Mouse (Mus musculus) telencephalon, adult 2 months (tissue): ENCODE measurements around the gene Aldh3b1.

ENCODE experiments used
- DNase-seq: peaks from one replicate; pipeline ENCODE4 v3.0.0-alpha.2; 2011; ENCODE audit warnings: low read depth, low spot score

Gene Aldh3b1

DNA sequence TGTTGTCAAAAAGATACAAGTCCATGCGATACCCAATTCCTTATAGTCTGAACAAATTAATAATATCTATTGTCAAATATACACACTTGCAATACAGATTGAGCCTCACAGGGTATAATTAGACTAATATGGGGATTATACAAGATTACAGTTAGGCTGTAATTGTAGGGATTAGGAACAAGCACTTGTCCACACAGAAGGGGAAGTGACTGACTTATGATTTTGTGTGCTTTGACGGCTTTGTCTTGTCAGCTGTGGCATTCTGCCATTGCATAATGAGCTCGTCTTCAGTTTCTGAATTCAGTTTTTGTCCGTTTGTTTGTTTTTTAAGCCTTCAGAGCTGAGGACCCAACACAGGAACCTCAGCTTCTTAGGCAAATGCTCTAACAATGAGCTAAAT is 47.4 kb downstream of the Aldh3b1 start:
- no peak for DNase-seq

GRCm38 (mm10) chr19:3880054-3880848 is 49.4 kb downstream of the Aldh3b1 start:
- no peak for DNase-seq

GRCm38 (mm10) chr19:3875045-3875444 is 54.6 kb downstream of the Aldh3b1 start:
- no peak for DNase-seq

- DNase-seq: no peak
These were observed 57.2 kb downstream of the Aldh3b1 start for GRCm38 (mm10) chr19:3872373-3872772.

- no peak for DNase-seq
These were observed 58.1 kb downstream of the Aldh3b1 start for GRCm38 (mm10) chr19:3871468-3871867.

DNA sequence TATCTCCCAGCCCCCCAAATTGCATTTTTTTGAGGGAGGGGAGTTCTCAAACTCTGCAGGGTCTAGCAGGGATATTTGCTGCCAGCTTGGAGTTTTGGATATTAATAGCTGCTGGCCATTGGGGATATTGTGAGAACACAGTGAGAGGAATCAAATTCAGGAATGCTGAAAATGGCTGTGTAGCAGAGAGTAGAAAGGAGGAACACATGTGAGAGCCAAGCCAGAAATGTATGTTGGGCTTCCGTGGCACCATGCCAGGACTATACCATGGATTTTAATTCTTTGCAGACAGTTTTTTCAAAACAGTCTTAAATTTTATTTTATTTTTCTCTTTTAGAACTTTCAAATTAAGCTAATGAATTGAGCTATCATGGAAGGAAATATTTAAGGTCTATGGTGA is 61.3 kb downstream of the Aldh3b1 start:
- no peak for DNase-seq

GRCm38 (mm10) chr19:3864960-3865359 is 64.6 kb downstream of the Aldh3b1 start:
- no peak for DNase-seq
